Mouse (Mus musculus) CD4-positive, CD25-positive, alpha-beta regulatory T cell (primary cell): Measurements from ENCODE around the gene Paxbp1. TPM values are rescaled to one million over a fixed set of nuclear protein-coding genes. Genes with fewer than 3 reads are reported as not detected.

ENCODE experiments used
- polyA plus RNA-seq: library from polyadenylated mRNA; unstranded; fragments of 100-300 nt; shearing (Covaris generic); gene quantifications from one replicate; pipeline ENCODE4 v1.2.1, GENCODE M21; 2017

The Paxbp1 gene
- polyA plus RNA-seq: 120 TPM

DNA sequence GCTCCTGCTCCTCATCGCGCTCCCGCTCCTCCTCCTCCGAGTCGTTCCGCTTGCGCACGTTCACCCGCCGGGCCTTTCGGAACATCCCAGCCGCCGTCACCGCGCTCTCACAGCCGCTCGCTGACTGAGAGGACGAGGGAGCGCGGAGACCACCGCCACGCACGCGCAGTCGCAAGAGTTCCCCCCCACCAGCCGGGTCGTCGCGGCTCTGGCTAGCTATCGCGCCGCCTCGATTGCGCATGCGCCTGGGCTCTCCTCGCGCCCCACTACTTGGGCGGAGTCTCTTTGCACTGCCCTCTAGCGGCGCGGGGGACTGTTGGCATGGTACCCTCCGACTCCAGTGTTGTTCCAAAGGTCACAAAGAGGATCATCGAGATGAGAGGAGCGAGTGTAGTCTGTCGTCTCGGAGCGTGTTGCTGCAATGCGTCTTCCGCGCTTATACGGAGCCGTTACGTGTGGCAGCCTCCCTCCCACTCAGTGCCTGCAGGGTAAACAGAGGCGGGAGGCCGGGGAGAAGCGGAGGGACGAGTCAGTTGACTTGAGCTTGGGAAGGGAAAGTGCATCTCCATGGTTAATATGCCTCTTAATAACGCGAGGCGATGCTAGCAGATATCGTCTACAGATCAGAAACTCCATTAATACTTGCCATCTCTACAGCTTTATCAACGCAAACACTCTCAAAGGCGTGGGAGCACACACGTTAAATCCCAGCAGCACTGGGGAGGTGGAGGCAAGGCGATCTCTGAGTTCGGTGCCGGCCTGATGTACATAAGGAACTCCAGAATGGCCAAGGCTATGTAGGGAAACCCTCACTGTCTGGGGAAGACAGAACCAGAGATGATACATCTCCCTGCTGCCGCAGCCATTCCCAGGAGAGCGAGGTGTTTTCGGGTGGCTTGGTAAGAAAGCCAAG lies at the start of gene Paxbp1:
TSS of gene Paxbp1 (minus strand) at position 274 of the 913 bp plus-strand sequence.

DNA sequence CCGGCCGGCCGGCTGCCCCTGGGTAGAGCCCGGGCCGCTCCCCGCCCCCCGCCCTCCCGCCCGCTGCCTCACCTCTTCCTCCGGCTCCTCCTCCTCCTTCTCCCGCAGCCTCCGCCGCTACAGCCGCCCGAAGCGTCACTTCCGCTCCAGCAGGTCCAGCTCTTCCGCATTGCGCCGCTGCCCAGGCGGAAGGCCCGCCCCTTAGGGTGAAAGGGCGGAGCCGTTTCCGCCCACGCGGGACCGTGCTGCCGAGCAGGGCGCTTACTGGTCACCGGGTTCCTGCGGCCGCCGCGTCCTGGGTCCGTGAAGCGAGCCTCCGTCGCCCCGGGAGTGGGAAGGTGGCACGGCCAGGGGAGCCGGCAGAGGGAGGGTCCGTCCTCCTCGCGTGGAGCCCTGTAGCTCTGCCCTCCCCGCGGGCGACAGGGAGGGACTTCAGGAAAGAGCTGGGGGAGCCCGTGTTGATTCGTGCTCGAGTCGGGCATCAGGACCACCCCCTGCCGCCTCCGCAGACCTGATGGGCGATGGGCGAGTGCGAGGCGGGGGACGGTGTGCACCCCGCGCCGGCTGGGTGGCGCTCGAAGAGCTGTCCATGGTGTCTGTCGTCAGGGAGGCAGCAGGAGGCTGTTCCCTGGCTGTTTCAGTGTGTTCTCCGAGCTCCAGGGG lies 33.2 kb downstream of the Paxbp1 start, which contains the start of gene Synj1:
TSS of gene Synj1 (minus strand) at position 288 of the 663 bp plus-strand sequence.

Other genes starting within 250 kb of the Paxbp1 start
- 18.4 TPM for gene Urb1, start 234.1 kb downstream of the Paxbp1 start, polyA plus RNA-seq
- not detected for gene Eva1c, start 217.8 kb downstream of the Paxbp1 start, polyA plus RNA-seq
- gene Cfap298, start 109.4 kb downstream of the Paxbp1 start, polyA plus RNA-seq: 46.9 TPM
- gene Synj1, start 33.2 kb downstream of the Paxbp1 start, polyA plus RNA-seq: 44.6 TPM
- 0.38 TPM for gene 4932438H23Rik, start 50.6 kb upstream of the Paxbp1 start, polyA plus RNA-seq
- gene Olig2, start 180.9 kb upstream of the Paxbp1 start, polyA plus RNA-seq: not detected
- not detected for gene Olig1, start 225.2 kb upstream of the Paxbp1 start, polyA plus RNA-seq